Mouse (Mus musculus): ENCODE results near the gene Prss23.

DNA sequence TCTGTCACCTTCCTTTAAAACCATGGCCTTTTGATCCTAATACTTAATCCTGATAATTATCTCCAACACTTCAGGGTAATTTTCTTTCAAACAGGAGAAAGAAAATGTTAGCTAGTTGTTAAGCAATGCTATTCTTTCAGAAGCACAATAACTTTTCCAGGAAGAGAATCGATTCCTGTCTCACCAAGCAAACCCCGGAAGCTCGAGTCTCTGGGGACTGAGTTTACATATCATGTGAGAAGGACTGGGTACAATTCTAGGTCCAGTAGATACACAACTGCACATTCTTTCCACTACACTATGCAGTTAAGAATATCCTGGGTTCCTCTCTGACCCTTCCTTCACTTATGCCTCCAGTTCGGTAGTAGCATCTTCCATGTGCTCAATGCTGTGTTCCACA is 29.7 kb upstream of the Prss23 start:
- no peak for TF ChIP-seq POLR2AphosphoS2 (IDR thresholded peaks at IDR 0.05; ENCODE audit: insufficient read length, low read depth)
- TF ChIP-seq USF1 (IDR thresholded peaks at IDR 0.05; ENCODE audit: low read depth): no peak
- no peak for TF ChIP-seq MYOG (IDR thresholded peaks at IDR 0.05; ENCODE audit: control insufficient read depth in 1 of 3, insufficient read depth in 1 of 3, insufficient read length in 2 of 3, low read depth in 2 of 3)
- TF ChIP-seq MAX (IDR thresholded peaks at IDR 0.05; ENCODE audit: low read depth): no peak
- no peak for TF ChIP-seq POLR2A (IDR thresholded peaks at IDR 0.05; ENCODE audit: insufficient read length, low read depth)
- TF ChIP-seq CEBPB (IDR thresholded peaks at IDR 0.05; ENCODE audit: insufficient read depth, poor library complexity, severe bottlenecking): no peak
